Mouse (Mus musculus) left cerebral cortex, adult 18-20 months (tissue): ENCODE data around the gene Endog. TPM values are rescaled to one million over a fixed set of nuclear protein-coding genes. Genes with fewer than 3 reads are reported as not detected.
"Not testable (repeated sequence)": the region's sequence is repeated elsewhere in the genome, so short reads cannot be mapped to it uniquely, and the experiment has no call there.

Source experiments
- DNase-seq, 2 experiments: peaks; one replicate each; pipeline ENCODE4 v3.0.0; 2021 to 2022; ENCODE audit warnings: low spot score in 2 of 2, mixed read lengths in 1 of 2
- long read RNA-seq, 2 experiments: library from polyadenylated mRNA; stranded (forward); transcript quantifications; one replicate each; pipeline ENCODE4 v2.0.0; 2021
- total RNA-seq, 2 experiments: library from RNA; stranded (reverse); gene quantifications; 2 replicates each; pipeline ENCODE4 v1.2.3; 2021

Gene Endog
- 10 to 100 TPM; 19.3 to 23.3 TPM for total RNA-seq
- long read RNA-seq, experiment 1, transcript Endog-201 (3 exons, 1,063 nt): major isoform, 38 of 45 reads
- long read RNA-seq, experiment 1, partial matches to known transcripts: 4 of 45 reads
- long read RNA-seq, experiment 1, other reads (novel, unspliced or antisense): 3 of 45 reads
- long read RNA-seq, experiment 2, transcript Endog-201 (3 exons, 1,063 nt): major isoform, 32 of 36 reads
- long read RNA-seq, experiment 2, partial matches to known transcripts: 0 of 36 reads
- long read RNA-seq, experiment 2, other reads (novel, unspliced or antisense): 4 of 36 reads

DNA sequence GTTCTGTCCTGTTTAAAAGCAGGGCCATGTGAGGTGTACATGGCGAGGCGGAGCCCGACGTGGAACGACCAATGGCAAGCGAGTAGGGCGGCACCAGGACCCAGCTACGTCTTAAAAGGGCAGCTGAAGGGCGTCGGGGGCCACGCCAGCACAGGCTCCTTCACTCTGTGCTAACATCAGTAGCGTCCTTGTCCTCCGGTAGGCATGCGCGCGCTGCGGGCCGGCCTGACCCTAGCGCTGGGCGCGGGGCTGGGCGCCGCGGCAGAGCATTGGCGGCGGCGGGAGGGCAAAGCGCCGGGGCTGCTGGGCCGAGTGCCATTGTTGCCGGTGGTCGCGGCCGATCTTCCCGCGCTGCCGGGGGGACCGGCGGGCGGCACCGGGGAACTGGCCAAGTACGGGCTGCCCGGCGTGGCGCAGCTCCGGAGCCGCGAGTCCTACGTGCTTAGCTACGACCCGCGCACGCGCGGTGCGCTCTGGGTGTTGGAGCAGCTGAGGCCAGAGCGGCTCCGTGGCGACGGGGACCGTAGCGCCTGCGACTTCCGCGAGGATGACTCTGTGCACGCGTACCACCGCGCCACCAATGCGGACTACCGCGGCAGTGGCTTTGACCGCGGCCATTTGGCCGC is at the start of gene Endog:
Gene Endog, plus strand, starts transcription at position 123 of the 626 bp plus-strand sequence.
- peak; percentile 82 to 89 for DNase-seq

GRCm38 (mm10) chr2:30122766-30123165 is 48.5 kb upstream of the Endog start:
- DNase-seq: no peak

GRCm38 (mm10) chr2:30123729-30124471 is 47.4 kb upstream of the Endog start:
- peak in 1 of 2 experiments; percentile 19 for DNase-seq

- DNase-seq: peak; percentile 95 to 97
These were observed 46.6 kb upstream of the Endog start, which contains the start of gene Zer1 for GRCm38 (mm10) chr2:30124472-30125274. Gene Zer1, minus strand, starts transcription at chr2:30124585.

DNA sequence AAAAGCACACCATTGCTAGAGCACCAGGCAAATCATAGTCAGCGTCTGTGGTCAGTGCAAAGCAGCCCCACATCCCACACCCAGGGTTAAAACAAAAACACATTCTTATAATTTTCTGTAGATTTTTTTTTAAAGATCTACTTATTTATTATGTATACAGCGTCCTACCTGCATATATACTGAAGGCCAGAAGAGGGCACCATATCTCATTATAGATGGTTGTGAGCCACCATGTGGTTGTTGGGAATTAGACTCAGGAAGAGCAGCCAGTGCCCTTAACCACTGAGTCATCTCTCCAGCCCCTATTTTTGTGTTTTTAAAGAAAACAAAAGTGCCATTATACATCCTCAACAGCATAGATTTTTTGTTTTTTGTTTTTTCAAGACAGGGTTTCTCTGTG is 42.5 kb upstream of the Endog start:
- no peak for DNase-seq

DNA sequence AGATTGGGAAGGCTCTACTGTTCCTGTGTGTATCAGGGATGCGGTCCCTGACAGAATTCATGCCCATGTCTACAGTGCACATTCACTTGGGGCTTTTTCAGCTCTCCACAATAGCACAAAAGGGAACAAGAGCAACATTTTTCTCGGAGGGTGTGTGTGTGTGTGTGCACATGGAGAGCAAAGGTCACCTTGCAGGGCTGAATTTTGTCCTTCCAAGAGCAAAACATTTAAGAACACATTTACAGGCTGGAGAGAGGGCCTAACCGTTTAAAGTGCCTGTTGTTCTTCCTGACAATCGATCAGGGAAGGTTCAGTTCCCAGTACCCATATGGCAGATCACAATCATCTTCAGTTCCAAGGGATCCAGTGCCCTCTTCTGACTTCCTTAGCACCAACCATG is 41.1 kb upstream of the Endog start:
- no peak for DNase-seq

- DNase-seq: not testable (repeated sequence)
These were observed 40.1 kb upstream of the Endog start for GRCm38 (mm10) chr2:30131240-30131639.

- no peak for DNase-seq
These were observed 38.3 kb upstream of the Endog start for GRCm38 (mm10) chr2:30132801-30133612.

- peak; percentile 97 to 99 for DNase-seq
These were observed 37.5 kb upstream of the Endog start, which contains the start of gene Tbc1d13 for GRCm38 (mm10) chr2:30133613-30134377. Gene Tbc1d13, plus strand, starts transcription at chr2:30133746.

- DNase-seq: no peak
These were observed 36.9 kb upstream of the Endog start for GRCm38 (mm10) chr2:30134378-30134711.

DNA sequence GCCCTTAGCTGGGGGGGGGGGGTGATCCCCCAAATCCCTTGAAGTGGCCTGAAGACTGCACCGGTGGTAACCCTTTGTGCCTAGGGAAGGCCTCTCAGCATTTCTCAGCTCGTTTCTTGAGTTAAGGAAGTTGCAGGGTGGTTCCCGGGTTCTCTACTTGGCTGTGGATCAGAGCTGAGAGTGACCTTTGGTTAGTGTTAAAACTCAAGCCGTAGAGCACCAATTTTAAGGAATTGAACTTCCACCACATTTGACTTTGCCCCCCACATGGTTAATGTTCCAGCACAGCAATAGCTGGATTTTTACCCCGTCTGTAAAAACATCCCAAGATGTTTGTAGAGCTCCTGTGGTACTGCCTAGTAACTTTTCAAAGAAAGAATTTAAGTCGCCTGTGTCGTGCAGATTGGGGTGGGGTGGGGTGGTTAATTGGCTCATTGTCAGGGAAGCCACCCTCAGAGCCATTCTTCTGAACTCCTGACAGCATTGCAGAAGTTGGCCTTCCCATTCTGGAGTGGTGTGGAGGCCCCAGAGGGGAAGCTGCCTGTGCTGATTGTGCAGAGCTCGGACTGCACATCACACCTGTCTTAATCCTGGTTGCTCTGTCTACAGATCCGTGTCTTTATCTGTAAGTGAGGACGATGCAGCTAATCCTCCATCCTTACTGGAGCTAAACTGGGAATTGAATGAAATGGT is 36.2 kb upstream of the Endog start:
- DNase-seq: no peak

GRCm38 (mm10) chr2:30136458-30136857 is 34.8 kb upstream of the Endog start:
- DNase-seq: no peak

GRCm38 (mm10) chr2:30140021-30140420 is 31.3 kb upstream of the Endog start:
- not testable (repeated sequence) for DNase-seq

GRCm38 (mm10) chr2:30144436-30144835 is 26.9 kb upstream of the Endog start:
- DNase-seq: no peak

DNA sequence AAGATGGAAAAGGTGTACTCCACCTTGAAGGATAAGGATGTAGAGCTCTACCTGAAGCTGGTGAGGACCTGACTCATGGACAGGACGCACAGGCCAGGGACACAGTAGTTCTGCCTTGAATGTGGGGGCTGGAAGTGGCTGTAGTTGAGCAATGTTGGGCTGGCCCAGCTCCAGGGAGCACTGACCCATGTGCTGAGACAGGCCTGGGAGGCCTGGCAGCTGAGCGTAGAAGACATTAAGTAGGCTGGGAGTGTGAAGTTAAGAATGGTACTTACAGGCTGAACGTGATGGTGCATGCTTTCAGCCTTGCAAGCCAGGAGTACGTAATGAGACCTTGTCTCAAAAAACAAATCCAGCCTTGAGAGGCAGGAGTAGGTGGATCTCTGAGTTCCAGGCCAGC is 23.8 kb upstream of the Endog start:
- no peak for DNase-seq

- no peak for DNase-seq
These were observed 19.5 kb upstream of the Endog start for GRCm38 (mm10) chr2:30151840-30152239.

DNA sequence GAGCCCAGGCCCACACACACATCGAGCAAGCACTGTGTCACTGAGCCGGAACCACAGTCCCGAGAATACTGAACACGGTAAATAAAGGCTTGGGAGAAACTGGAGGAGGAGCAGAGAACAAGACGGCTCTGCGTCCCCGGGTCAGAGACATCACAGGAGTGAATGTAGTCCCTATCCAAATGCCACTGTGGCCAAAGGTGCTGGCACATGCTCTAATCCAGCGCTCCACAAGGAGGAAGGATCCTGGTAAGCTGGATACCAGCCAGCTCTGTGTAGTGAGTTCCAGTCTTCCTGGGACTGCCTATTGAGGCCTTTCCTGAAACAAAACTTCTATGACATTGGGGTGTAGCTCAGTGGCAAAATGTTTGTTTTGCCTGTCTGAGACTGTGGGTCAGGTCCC is 18.7 kb upstream of the Endog start:
- no peak for DNase-seq

- not testable (repeated sequence) for DNase-seq
These were observed 11.4 kb upstream of the Endog start for GRCm38 (mm10) chr2:30159871-30160270.

GRCm38 (mm10) chr2:30161809-30162208 is 9.5 kb upstream of the Endog start:
- DNase-seq: no peak
